Mouse (Mus musculus) heart, postnatal 0 days (tissue): Measurements from ENCODE around the gene Olfr342. TPM values are rescaled to one million over a fixed set of nuclear protein-coding genes. Genes with fewer than 3 reads are reported as not detected.

Source experiments
- ATAC-seq: fragments of 200-750 bp; cut with Nextera tagmentation; 2 replicates; pipeline ENCODE4 v1.8.0; 2017; ENCODE audit warnings: low read depth, moderate number of reproducible peaks, moderate library complexity; ENCODE audit not compliant: insufficient read depth
- DNase-seq: peaks from one replicate; pipeline ENCODE4 v3.0.0-alpha.2; 2016; ENCODE audit warnings: low spot score
- H3K27ac ChIP-seq: fragments of 300-500 bp; sonication (generic); 2 replicates; pipeline ENCODE4 v1.5.1; 2014; ENCODE audit warnings: low read depth, mild to moderate bottlenecking
- H3K27me3 ChIP-seq: fragments of 300-500 bp; sonication (generic); 2 replicates; pipeline ENCODE4 v1.6.1; 2014; ENCODE audit warnings: low read length, mixed read lengths; ENCODE audit not compliant: control insufficient read depth, insufficient read depth
- H3K36me3 ChIP-seq: fragments of 300-500 bp; sonication (generic); replicated peaks from 2 replicates; pipeline ENCODE4 v1.6.1; 2014; ENCODE audit warnings: low read length, mixed read lengths; ENCODE audit not compliant: control insufficient read depth, insufficient read depth
- H3K4me1 ChIP-seq: fragments of 300-500 bp; sonication (generic); 2 replicates; pipeline ENCODE4 v1.6.1; 2014; ENCODE audit warnings: antibody characterized with exemption; ENCODE audit not compliant: control insufficient read depth, insufficient read depth
- H3K4me2 ChIP-seq: fragments of 300-500 bp; sonication (generic); 2 replicates; pipeline ENCODE4 v1.6.1; 2014; ENCODE audit warnings: low read depth, mild to moderate bottlenecking, low read length, moderate library complexity
- H3K4me3 ChIP-seq: fragments of 300-500 bp; sonication (generic); 2 replicates; pipeline ENCODE4 v1.5.1; 2014; ENCODE audit warnings: low read depth, low read length
- H3K9ac ChIP-seq: fragments of 300-500 bp; sonication (generic); replicated peaks from 2 replicates; pipeline ENCODE4 v1.6.1; 2014; ENCODE audit warnings: low read depth, low read length, mixed read lengths
- H3K9me3 ChIP-seq: fragments of 300-500 bp; sonication (generic); replicated peaks from 2 replicates; pipeline ENCODE4 v1.6.1; 2016; ENCODE audit warnings: low read length; ENCODE audit not compliant: control insufficient read depth
- CTCF ChIP-seq: IDR thresholded peaks from 2 replicates; pipeline ENCODE4 v1.5.1; 2016; ENCODE audit warnings: antibody characterized with exemption, control low read depth, low read depth
- EP300 ChIP-seq: IDR thresholded peaks from 2 replicates; pipeline ENCODE4 v1.6.1; 2016; ENCODE audit warnings: antibody characterized with exemption, low read depth
- WGBS: fragments of 180-500 bp; shearing (Covaris S2); extraction: QIAGEN DNeasy Blood & Tissue Kit; methylation state at CpG from one replicate; pipeline ENCODE4 v1.1.7; 2014; 5-methylcytosine and 5-hydroxymethylcytosine counted together
- polyA plus RNA-seq: library from polyadenylated mRNA; unstranded; fragments of >200 nt; fragmentation: Nextera tagmentation; extraction: Ambion mirVana; gene quantifications from 2 replicates; pipeline ENCODE4 v1.2.1, GENCODE M21; 2015
- total RNA-seq: library from RNA; depleted of rRNA; stranded (reverse); fragments of >200 nt; gene quantifications from 2 replicates; pipeline ENCODE4 v1.2.3, GENCODE M21; 2014; ENCODE audit warnings: low replicate concordance; rRNA removed

Gene Olfr342
- total RNA-seq (not detected in 2 replicates), polyA plus RNA-seq (not detected in 2 replicates)

- no peak for DNase-seq
- Histone ChIP-seq H3K9me3 (0 out of 2 replicates have a peak, but pooled peaks cover 4% of the 10 kb centered on the region), H3K4me2 (no peak within 1 kb of the TSS), H3K4me1 (no peaks in the 10 kb centered on the region), H3K9ac (no peak within 1 kb of the TSS), H3K4me3 (no peak within 1 kb of the TSS), H3K27me3 (no peaks in the 10 kb centered on the region), H3K36me3 (no peaks in the 10 kb centered on the region), H3K27ac (no peak within 1 kb of the TSS)
- no peak for TF ChIP-seq CTCF
- no peak for TF ChIP-seq EP300
- no peak for ATAC-seq
- WGBS = 53% methylated on average over 3 of the region's 3 CpGs
These were observed at the start of gene Olfr342 for GRCm38 (mm10) chr2:36524698-36525097. Gene Olfr342 (plus strand): TSS chr2:36524998.

- H3K27ac ChIP-seq = no peak within 1 kb of the TSS
- no peaks in the 10 kb centered on the region for H3K27me3 ChIP-seq
- DNase-seq = no peak
- ATAC-seq = no peak
- no peaks in the 10 kb centered on the region for H3K36me3 ChIP-seq
- no peak within 1 kb of the TSS for H3K9ac ChIP-seq
- peaks cover 5% of the 10 kb centered on the region; the same call in 1 of the 2 replicates for H3K9me3 ChIP-seq
- H3K4me3 ChIP-seq = no peak within 1 kb of the TSS
- H3K4me1 ChIP-seq = no peaks in the 10 kb centered on the region
- H3K4me2 ChIP-seq = no peak within 1 kb of the TSS
- no peak for TF ChIP-seq EP300
- no peak for TF ChIP-seq CTCF
These were observed 42.4 kb upstream of the Olfr342 start, which contains the start of gene Olfr341 for GRCm38 (mm10) chr2:36482368-36482767. Gene Olfr341 (minus strand): TSS chr2:36482468.

GRCm38 (mm10) chr2:36565156-36565555 is 40.4 kb downstream of the Olfr342 start:
- H3K36me3 ChIP-seq = no peaks in the 10 kb centered on the region
- H3K4me3 ChIP-seq = no peak overlapping the region
- H3K27ac ChIP-seq = no peak overlapping the region
- TF ChIP-seq EP300 = no peak
- no peak for TF ChIP-seq CTCF
- no peaks in the 10 kb centered on the region for H3K4me1 ChIP-seq
- no peak for ATAC-seq
- no peak overlapping the region for H3K9ac ChIP-seq
- no peak overlapping the region for H3K4me2 ChIP-seq
- DNase-seq = no peak
- H3K9me3 ChIP-seq = no peaks in the 10 kb centered on the region
- H3K27me3 ChIP-seq = no peaks in the 10 kb centered on the region

DNA sequence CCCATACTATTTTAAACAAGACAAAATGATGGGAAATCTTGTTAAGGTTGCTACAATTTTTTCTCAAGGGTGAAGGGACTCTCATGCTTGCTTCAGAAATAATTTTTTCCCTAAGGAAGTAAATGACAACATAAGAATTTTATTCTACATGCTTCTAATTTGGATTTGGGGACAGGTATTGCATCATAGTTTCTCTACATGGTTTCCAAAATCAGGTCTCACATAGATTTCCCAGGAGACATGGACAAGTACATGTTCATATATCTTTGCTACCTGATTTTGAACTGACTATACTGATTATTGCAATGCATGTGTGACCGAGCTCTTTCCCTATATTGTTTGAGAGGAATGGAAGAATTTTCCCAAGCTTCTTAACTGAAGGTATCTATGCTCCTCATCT is 41.6 kb downstream of the Olfr342 start, which contains the start of gene Olfr344:
Olfr344 (plus strand) TSS at position 301 of the 400 bp plus-strand sequence.
- no peak within 1 kb of the TSS for H3K9ac ChIP-seq
- DNase-seq = no peak
- no peak for TF ChIP-seq EP300
- no peak for TF ChIP-seq CTCF

GRCm38 (mm10) chr2:36567022-36567421 is 42.2 kb downstream of the Olfr342 start:
- H3K4me1 ChIP-seq = no peaks in the 10 kb centered on the region
- no peak for ATAC-seq
- TF ChIP-seq EP300 (no peak), CTCF (no peak)

More for the DNA sequence above, 41.6 kb downstream of the Olfr342 start, which contains the start of gene Olfr344:
- no peaks in the 10 kb centered on the region for H3K36me3 ChIP-seq
- no peaks in the 10 kb centered on the region for H3K9me3 ChIP-seq
- no peak within 1 kb of the TSS for H3K27ac ChIP-seq
- no peak within 1 kb of the TSS for H3K4me3 ChIP-seq
- no peak within 1 kb of the TSS for H3K4me2 ChIP-seq
- 65% methylated on average over 1 of the region's 1 CpGs for WGBS
- no peak for ATAC-seq
- H3K4me1 ChIP-seq = no peaks in the 10 kb centered on the region
- H3K27me3 ChIP-seq = no peaks in the 10 kb centered on the region

GRCm38 (mm10) chr2:36567845-36568244 is 43.0 kb downstream of the Olfr342 start:
- DNase-seq = no peak
- no peak for ATAC-seq
- Histone ChIP-seq H3K4me1 (no peaks in the 10 kb centered on the region), H3K4me3 (no peak overlapping the region), H3K27me3 (no peaks in the 10 kb centered on the region), H3K27ac (no peak overlapping the region), H3K9ac (no peak overlapping the region), H3K4me2 (no peak overlapping the region), H3K9me3 (no peaks in the 10 kb centered on the region), H3K36me3 (no peaks in the 10 kb centered on the region)
- TF ChIP-seq CTCF = no peak
- TF ChIP-seq EP300 = no peak
- 81% methylated on average over 3 of the region's 3 CpGs for WGBS

More at GRCm38 (mm10) chr2:36567022-36567421, 42.2 kb downstream of the Olfr342 start:
- Histone ChIP-seq H3K36me3 (no peaks in the 10 kb centered on the region), H3K4me3 (no peak overlapping the region), H3K9me3 (no peaks in the 10 kb centered on the region), H3K27me3 (no peaks in the 10 kb centered on the region), H3K4me2 (no peak overlapping the region), H3K27ac (no peak overlapping the region), H3K9ac (no peak overlapping the region)
- no peak for DNase-seq

Other genes starting within 250 kb of the Olfr342 start
- not detected in 2 replicates for gene Olfr338, start 151.5 kb upstream of the Olfr342 start, total RNA-seq
- not detected in 2 replicates for gene Olfr338, start 151.5 kb upstream of the Olfr342 start, polyA plus RNA-seq
- gene Olfr339, start 106.1 kb upstream of the Olfr342 start, total RNA-seq = not detected in 2 replicates
- not detected in 2 replicates for gene Olfr339, start 106.1 kb upstream of the Olfr342 start, polyA plus RNA-seq
- gene Olfr340, start 72.4 kb upstream of the Olfr342 start, total RNA-seq = not detected in 2 replicates
- gene Olfr340, start 72.4 kb upstream of the Olfr342 start, polyA plus RNA-seq = not detected in 2 replicates
- gene Olfr341, start 42.5 kb upstream of the Olfr342 start, total RNA-seq = not detected in 2 replicates
- not detected in 2 replicates for gene Olfr341, start 42.5 kb upstream of the Olfr342 start, polyA plus RNA-seq
- gene Olfr344, start 41.7 kb downstream of the Olfr342 start, total RNA-seq = not detected in 2 replicates
- gene Olfr344, start 41.7 kb downstream of the Olfr342 start, polyA plus RNA-seq = not detected in 2 replicates
- not detected in 2 replicates for gene Olfr345, start 115.0 kb downstream of the Olfr342 start, total RNA-seq
- not detected in 2 replicates for gene Olfr345, start 115.0 kb downstream of the Olfr342 start, polyA plus RNA-seq
- gene Olfr346, start 160.8 kb downstream of the Olfr342 start, total RNA-seq = not detected in 2 replicates
- gene Olfr346, start 160.8 kb downstream of the Olfr342 start, polyA plus RNA-seq = not detected in 2 replicates
- not detected in 2 replicates for gene Olfr347, start 206.9 kb downstream of the Olfr342 start, total RNA-seq
- not detected in 2 replicates for gene Olfr347, start 206.9 kb downstream of the Olfr342 start, polyA plus RNA-seq